Mouse (Mus musculus): ENCODE measurements at regions not wholly inside any gene's neighbourhood (a gene's known extent, or its start where the extent isn't known, plus 50 kb on each side); places are given as distances from the start of the nearest gene placed in this dataset.

GRCm38 (mm10) chr2:3887845-3888433, 129.6 kb upstream of the Frmd4a start:
- TF ChIP-seq CTCF (IDR thresholded peaks at IDR 0.05) (no peak), EP300 (IDR thresholded peaks at IDR 0.05) (no peak)

All from lung, postnatal 0 days (tissue).